Mouse (Mus musculus): ENCODE results near the gene Ccnd3.
A peak's percentile ranks its signal among the peaks of the same experiment; 100 is the strongest.

Ccnd3 gene

DNA sequence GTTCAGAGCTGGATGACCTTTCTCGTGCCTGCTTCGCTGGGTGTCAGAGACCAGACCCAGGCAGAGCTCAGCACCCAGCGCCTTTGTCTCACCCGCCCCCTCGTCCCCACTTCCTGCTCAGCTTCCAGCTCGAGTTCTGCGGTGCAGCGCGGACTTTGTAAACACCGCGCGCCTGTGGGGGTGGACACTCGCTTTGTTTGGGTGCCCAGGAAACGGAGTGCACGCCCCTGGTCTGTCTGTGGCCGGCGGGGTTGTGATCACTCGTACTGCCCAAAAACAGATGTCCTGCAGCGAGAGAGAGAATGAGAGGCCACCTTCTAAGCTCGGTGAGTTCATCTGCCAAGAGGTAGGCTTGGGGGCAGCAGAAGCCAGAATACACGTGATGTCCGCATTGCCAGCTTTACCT is at the start of gene Ccnd3:
Gene Ccnd3 (plus strand): TSS at position 111 of the 406 bp plus-strand sequence.
- peak; percentile 77 for DNase-seq (ENCODE audit: low spot score)

DNA sequence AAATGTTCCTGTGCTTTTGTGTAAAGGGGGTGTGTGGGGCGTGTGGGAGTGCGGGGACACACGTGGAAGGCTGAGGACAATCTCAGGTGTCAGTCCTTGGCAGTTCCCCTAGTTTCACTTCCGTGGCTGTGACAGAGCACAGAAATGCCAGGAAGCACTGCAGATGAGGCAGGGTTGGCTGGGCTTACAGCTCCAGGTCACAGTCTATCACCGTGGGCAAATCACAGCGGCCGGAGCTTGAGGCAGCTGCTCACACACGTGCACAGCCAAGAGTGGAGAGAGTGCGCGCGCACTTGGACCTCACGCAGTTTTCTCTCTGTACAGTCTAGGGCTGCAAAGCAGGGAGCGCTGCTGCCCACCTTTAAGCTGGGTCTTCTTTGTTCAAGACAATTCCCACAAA is 46.5 kb upstream of the Ccnd3 start:
- no peak for DNase-seq (ENCODE audit: low spot score)

- DNase-seq (ENCODE audit: low spot score) = no peak
Measured at GRCm38 (mm10) chr17:47458936-47459335, 45.9 kb upstream of the Ccnd3 start.

GRCm38 (mm10) chr17:47459341-47459919 is 45.4 kb upstream of the Ccnd3 start:
- no peak for DNase-seq (ENCODE audit: low spot score)

- DNase-seq (ENCODE audit: low spot score) = no peak
Measured at GRCm38 (mm10) chr17:47461688-47462087, 43.2 kb upstream of the Ccnd3 start.

DNA sequence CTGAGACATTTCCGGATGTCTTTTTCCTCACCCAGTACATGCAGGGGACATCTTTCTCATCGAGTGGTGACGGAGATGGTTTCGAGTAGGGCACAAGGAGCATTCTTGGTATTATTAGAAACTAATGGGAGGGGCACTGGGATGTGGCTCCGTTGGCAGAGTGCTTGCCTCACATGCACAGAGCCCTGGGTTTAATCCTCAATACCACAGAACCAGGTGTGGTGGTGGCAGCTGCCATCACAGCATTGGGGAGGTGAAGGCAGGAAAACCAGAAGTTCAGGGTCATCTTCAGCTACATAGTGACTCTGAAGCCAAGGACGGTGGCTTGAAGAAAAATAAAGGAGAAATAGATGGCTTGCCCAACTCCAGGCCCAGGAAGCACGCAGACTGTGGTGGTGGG is 42.6 kb upstream of the Ccnd3 start:
- no peak for DNase-seq (ENCODE audit: low spot score)

DNA sequence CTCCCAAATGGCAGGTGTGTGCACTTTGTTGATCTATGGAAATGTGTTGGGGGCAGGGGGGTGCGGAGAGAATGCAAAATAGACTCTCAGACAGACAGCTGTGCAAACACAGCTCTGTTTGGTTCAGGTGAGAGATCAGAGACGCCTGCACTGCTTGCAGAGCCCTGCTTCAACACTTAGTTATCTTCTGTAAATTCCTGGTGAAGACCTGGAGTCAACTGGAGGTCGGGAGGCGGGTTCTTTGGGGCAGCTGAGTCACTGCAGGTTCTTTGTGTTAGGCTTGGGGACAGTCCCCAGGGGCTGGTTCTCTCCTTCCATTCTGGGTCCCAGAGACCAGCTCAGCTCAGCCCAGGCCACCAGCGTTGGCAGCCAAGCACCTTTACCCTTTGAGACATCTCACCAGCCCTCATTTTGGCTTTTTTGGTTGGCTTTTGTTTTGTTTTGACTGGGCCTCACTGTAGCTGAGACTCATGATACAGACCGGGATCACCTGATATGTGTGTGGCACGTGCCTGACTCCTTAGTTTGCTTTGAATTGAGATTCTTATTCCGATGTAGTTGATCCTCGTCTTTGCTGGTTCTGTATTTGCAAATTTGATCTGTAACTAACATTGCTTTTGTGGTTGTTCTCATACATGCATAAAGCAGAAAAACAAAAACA is 42.0 kb upstream of the Ccnd3 start:
- no peak for DNase-seq (ENCODE audit: low spot score)

DNA sequence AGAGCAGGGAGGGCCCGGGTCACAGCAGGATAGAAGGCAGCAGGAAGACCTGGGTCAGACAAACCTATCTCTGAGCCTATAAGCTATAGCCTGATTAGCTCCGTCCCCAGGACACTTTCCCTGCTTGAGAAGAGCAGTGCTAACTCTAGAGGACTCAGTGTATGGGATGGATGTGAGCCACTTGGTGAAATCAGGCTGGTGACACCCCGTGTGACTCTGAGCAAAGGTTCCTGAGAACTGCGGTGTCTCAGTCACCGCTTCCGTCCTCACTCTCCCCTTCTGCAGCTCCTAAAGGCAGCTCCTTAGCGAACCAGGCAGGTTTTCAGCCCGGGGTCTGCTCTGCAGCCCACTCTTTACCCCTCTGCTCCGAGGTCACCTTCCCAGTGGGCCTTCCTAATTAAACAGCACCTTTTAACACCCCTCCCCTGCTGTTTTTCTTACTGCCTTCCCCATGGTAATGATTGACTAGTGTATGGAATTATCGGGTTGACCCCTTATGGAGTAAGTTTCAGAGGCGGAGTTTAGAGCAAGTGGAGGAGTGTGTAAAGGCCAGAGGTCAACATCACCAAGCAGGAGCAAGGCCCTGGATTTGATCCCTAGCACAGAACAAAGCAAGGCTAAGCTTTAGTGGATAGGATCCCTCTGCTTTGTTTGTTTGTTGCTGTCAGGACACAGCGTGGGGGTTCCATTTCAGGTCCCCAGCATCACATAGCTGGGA is 40.4 kb upstream of the Ccnd3 start:
- DNase-seq (ENCODE audit: low spot score) = no peak

DNA sequence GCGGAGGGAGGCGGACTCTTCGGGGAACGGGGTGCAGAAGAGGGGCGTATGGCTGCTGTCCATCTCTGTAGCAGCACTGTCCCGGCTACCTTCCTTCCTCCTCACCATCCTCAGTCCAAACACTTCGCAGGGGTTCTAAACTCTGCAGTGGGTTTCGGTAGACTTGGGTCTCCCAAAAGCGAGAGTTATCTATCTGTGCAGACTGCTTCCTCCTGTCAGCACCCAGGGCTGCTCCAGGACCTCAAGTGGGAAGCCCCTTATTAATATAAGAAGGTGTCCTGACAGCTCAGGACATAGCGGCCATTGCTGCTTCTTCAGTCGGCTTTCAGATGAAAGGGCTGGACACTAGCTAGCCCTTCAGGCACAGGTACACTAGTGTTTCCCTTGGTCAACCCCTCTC is 39.8 kb upstream of the Ccnd3 start:
- no peak for DNase-seq (ENCODE audit: low spot score)

DNA sequence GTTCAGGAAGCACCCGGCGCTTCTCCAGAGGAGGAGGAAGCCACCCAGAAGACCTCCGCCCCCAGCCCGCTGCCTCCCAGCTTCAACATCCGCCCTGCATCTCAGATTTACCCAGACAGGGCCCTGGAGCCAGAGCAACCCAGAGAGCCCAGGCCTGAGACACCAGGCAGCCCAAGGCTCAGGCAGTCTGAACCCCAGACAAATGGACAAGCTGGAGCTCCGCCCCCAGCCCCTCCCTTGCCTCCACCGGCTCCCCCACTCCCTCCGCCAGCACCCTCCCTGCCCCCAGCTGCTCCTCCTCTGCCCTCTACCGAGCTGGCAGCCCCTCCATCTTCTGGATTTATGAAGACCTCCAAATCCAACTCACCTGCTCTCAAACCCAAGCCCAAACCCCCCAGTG is 38.6 kb upstream of the Ccnd3 start:
- DNase-seq (ENCODE audit: low spot score) = no peak

- no peak for DNase-seq (ENCODE audit: low spot score)
Measured at GRCm38 (mm10) chr17:47467659-47468058, 37.2 kb upstream of the Ccnd3 start.

- DNase-seq (ENCODE audit: low spot score) = no peak
Measured at GRCm38 (mm10) chr17:47468063-47468462, 36.8 kb upstream of the Ccnd3 start.

DNA sequence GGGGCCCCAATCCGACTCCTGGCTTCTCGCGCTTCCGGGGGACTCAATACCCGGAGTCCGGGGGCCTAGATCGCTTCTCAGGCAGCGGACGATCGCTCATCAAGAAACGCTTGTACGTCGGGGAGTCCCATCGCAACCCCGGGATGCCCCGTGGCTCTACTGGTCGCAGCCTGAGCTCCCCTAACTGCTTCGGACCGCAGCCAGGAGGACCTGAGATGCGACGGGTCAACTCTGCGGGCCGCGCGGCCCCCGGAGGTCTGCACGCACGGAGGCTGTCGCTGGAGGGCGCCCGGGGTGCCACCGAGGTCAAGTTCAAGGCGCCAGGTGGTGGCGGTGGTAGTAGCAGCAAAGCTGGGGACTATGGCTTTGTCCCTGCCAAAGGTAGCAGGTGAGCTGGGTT is 36.4 kb upstream of the Ccnd3 start:
- DNase-seq (ENCODE audit: low spot score) = no peak

GRCm38 (mm10) chr17:47469642-47470041 is 35.2 kb upstream of the Ccnd3 start:
- no peak for DNase-seq (ENCODE audit: low spot score)

DNA sequence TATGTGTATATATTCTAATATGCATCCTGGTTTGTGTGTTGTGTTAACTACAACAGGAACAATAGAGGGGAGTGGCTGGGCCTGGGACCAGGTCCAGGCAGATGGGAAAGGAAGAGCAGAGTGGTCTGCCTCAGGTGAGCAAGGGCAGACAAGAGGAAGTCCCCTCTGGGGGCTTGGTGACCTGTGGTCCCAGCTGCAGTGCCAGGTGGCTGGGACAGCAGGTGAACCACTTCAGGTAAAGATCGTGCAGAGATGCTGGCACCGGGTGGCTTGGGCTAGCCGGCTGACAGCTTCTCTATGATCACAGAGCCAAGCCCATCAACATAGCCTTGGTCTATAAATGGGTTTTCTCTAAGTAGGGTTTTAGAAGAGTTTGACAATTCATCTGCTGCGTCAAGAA is 34.7 kb upstream of the Ccnd3 start:
- no peak for DNase-seq (ENCODE audit: low spot score)

GRCm38 (mm10) chr17:47470686-47471085 is 34.2 kb upstream of the Ccnd3 start:
- no peak for DNase-seq (ENCODE audit: low spot score)

DNA sequence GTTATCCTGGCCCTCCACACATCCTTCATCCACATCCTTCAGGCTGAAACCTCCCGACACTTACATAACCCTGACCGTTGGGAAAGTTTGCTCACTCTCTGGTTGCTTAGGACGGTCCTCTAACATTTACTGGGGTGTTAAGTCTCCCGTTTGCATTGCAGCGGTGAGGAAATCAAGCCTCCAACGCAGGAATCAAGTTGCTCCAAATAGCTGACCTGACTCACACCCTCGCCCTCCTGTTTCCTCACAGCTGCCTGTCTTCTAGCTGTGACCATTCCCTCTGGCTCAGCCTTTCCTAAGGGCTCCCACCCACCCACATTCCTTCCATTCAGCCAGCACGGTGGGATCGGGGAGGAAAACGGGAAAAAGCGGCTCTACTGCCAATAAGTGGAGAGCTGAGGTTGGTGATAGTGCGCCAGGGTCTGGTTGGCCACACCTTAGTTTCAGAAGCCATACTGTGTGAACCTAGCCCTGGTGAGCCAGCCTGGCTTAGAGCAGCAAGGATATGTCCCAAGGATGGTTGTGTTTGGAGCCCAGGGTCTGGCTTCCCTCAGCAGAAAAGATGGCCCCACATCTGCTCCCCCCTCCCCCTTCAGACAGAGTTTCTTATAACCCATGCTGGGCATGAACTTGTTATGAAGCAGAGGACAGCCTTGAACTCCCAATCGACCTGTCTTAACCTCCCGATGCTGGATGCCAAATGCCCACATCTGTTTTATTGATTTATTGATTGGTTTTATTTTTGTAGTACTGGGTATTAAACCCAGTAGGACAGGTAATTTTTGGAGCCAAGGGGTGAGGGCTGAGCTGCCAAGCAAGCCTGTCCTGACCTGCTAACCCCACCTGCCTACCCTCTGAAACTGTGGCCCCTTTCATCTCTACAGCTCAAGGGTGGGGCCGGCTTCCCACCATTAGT is 32.2 kb upstream of the Ccnd3 start:
- no peak for DNase-seq (ENCODE audit: low spot score)

DNA sequence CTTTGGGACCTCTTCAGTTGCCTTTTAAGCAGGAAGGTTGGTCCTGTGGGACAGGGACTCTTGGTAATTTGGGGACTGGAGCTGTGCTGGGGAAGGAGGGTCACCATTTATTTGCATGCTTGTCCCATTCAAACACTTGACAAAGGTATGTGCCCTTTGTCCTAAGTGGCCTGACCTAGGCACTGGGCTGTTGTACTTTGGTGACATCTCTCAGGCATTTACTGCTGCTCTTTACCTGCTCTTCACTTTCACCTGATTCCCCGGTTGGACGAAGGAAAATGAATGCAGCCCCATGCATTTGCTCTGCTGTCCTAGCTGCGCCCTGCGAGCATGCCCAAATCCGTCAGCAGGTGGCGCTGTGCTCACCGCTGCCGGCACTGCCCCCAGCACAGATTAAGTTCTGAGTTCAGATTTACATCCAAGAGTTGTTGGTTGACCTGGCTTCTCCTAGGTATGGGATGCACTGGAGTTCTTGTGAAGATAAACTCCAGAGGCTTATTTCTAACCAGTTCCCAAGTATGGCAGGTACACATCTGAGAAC is 31.3 kb upstream of the Ccnd3 start:
- DNase-seq (ENCODE audit: low spot score) = no peak

DNA sequence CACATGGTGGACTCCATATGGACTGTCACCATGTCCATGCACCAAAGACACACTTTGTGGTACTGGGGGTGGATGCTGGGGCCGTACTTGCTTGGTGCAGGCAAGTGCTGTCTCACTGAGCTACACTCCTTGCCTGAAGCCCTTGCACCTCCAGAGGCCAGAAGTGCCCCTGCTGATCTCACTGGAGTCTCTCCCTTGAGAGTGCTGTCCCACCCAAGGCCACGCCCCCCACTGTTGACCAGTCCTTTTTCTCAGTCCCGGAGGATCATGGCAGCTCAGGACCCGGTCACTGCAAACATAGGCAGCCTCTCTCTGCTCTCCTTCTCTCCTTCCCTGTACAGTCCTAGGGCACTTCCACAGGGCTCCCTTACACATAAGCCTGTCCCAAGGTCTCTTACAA is 30.6 kb upstream of the Ccnd3 start:
- no peak for DNase-seq (ENCODE audit: low spot score)

DNA sequence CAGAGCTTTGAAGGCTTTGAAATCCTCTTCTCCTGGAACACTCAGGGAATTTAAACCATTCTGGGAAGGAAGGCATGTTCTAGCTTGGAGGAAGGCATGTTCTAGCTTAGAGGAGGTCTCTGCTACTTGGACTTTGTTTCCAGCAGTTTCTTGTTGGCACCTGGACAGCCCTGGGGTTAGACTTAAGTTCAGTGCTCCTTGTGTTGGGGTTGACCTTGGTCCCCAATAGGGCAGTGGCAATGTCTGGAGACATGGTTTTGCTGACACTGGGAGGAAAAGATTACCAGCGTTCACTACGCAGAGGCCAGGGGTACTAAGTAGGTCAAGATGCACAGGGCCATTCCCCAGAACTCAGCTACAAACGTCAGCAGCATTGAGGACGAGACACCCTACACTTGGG is 29.7 kb upstream of the Ccnd3 start:
- DNase-seq (ENCODE audit: low spot score) = no peak

- no peak for DNase-seq (ENCODE audit: low spot score)
Measured at GRCm38 (mm10) chr17:47475714-47476113, 29.1 kb upstream of the Ccnd3 start.

DNA sequence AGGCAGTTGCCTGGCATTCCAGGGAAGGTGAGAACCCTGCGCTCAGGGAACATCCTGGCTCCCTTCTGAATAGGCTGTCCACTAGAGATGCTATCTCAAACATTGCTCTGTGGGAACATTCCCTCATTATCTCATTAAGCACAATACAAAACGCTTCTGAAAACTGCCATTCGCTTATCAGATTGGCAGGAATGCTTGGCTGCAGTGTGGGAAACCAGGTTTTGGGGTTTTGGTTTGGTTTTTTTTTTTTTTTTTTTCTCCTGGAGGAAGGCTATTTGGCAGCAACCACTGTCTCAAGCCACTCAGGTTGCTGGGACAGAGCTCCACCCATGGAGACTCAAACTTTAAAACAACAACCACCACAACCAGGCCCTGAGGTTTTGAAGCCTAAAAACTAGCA is 25.0 kb upstream of the Ccnd3 start:
- no peak for DNase-seq (ENCODE audit: low spot score)

Measured in ovary, adult 18-20 months (tissue).